ENCODE assay signal across 18 mouse cellular contexts in genomic region chr3:104800681-104801080, GRCm38 (mm10). TPM values are rescaled to one million over a fixed set of nuclear protein-coding genes. Genes with fewer than 3 reads are reported as not detected.
"Had no signal": no experiment of that assay in that cellular context is flagged by ENCODE, and none has a peak within 500 bp of the region (broad histone marks: within the 10 kb centered on the region; RNA-seq: fewer than 3 reads in every experiment).

No protein-coding gene starts in this region.

- DNase-seq: cerebellum, adult 2 months; cerebellum, adult 8-10 months; cerebellum, adult 9-10 months; cerebellum, adult 9-11 months; cerebellum, postnatal 10 days; cerebellum, postnatal 14 days; cerebellum, postnatal 25 days; cerebellum, postnatal 36 days; embryo, embryonic 11 days; forebrain, postnatal 0 days; gastrocnemius, adult 2 months; gastrocnemius, postnatal 10 days; gastrocnemius, postnatal 14 days; gastrocnemius, postnatal 25 days; gastrocnemius, postnatal 36 days; heart, adult 2 months had no signal

RNA-seq across cellular contexts. Expression of gene Rhoc, which starts 12.5 kb away (rescaled TPM):
- total RNA-seq: granulocyte monocyte progenitor cell, adult 5-6 weeks had no signal

RNA-seq across cellular contexts. Expression of gene Fam19a3, which starts 19.0 kb away (rescaled TPM):
- total RNA-seq: common myeloid progenitor, adult 5-6 weeks; granulocyte monocyte progenitor cell, adult 5-6 weeks had no signal

RNA-seq across cellular contexts. Expression of gene Ppm1j, which starts 19.8 kb away (rescaled TPM):
- total RNA-seq: granulocyte monocyte progenitor cell, adult 5-6 weeks had no signal
